Mouse (Mus musculus): Measurements from ENCODE around the gene Pigk. TPM values are rescaled to one million over a fixed set of nuclear protein-coding genes. Genes with fewer than 3 reads are reported as not detected.

Pigk gene
- polyA plus RNA-seq, 1 experiment from 2014 or later = 37.1 TPM

DNA sequence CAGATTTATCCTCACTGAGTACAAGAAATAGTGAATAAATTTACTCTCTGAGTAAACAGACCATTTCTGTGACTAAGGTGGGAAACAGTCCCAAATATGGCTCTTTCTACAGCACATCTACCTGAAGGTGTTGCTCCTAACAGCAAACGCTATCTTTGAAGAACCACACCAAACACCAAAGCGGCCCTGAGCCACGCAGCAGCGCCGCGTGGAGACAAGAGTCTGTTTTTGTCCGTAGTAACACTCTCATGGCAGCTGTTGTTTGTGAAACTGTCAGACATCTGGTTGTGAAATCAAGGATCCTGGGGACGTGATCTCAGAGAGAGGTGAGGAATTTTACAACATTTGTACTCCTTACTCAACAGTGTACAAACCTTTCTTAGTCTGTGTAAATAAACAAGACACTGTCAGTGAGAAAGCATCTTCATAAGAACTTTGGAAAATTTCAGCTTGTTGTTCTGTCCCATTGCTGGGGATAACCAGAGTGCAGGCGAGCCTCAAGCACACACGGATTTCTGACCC lies 248.0 kb downstream of the Pigk start:
- no peak overlapping the region for H3K9ac ChIP-seq
- 66% methylated on average over 10 of the region's 10 CpGs for WGBS
- no peaks in the 10 kb centered on the region for H3K4me1 ChIP-seq
- H3K9me3 ChIP-seq = no peaks in the 10 kb centered on the region
- no peaks in the 10 kb centered on the region for H3K27me3 ChIP-seq (replicated peaks)
- no peak for ATAC-seq (ENCODE audit: extremely low read depth, insufficient number of reproducible peaks, low FRiP score, low TSS enrichment)
- H3K4me2 ChIP-seq = no peak overlapping the region
- H3K4me3 ChIP-seq = no peak overlapping the region
- no peaks in the 10 kb centered on the region for H3K36me3 ChIP-seq
- no peak overlapping the region for H3K27ac ChIP-seq (replicated peaks)

DNA sequence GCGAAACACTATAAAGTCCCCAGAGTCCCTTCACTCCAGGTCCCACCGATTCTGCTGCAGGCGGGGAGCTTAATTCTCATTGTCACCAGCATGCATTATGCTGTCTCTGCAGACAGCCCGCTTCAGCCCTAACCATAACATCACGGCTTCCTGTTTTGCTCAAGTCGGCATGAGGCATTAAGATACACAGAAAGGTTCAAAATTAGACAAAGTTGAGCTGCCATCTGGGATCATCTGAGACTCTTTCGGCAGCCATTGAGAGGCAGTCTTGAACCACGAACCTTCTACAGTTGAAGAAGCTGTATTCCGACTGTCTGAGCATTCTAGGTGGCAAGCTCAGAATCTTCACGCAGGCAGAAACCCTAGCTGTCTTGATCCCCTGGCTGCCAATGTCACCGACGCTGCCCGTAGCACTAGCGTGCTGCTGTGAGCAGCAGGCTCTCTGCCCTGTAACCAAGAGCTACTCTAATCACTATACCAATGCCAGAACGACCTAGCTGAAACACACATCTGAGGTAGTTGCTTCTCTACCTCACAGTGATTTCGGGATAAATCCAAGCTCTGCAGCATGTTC lies 256.0 kb downstream of the Pigk start:
- Histone ChIP-seq H3K4me2 (no peak overlapping the region), H3K4me3 (no peak overlapping the region), H3K4me1 (no peaks in the 10 kb centered on the region), H3K9me3 (no peaks in the 10 kb centered on the region), H3K9ac (no peak overlapping the region), H3K27ac (replicated peaks) (no peak overlapping the region), H3K27me3 (replicated peaks) (no peaks in the 10 kb centered on the region), H3K36me3 (no peaks in the 10 kb centered on the region)
- 67% methylated on average over 16 of the region's 16 CpGs for WGBS
- ATAC-seq (ENCODE audit: extremely low read depth, insufficient number of reproducible peaks, low FRiP score, low TSS enrichment) = no peak

DNA sequence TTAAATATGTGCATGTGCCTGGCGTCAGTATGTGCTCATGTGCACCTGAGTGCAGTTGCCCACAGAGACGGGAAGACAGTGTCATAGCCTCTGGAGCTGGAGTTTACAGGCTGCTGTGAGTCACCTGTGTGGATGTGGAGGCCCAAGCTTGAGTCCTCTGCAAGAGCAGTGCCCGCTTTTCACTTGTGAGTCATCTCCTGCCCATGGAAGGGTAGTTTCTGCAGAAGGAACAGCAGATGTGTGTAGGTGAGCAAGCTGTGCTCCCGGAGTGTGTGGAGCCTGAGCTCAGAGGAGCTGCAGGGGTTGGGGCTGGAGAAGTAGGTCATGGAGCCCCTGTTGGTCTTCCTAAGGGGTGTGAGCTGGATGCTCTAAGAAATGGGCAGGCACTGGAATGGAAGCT lies 257.5 kb downstream of the Pigk start:
- Histone ChIP-seq H3K27ac (replicated peaks) (no peak overlapping the region), H3K9me3 (no peaks in the 10 kb centered on the region), H3K4me2 (no peak overlapping the region), H3K36me3 (no peaks in the 10 kb centered on the region), H3K4me1 (no peaks in the 10 kb centered on the region), H3K27me3 (replicated peaks) (no peaks in the 10 kb centered on the region), H3K4me3 (no peak overlapping the region), H3K9ac (no peak overlapping the region)
- WGBS = 76% methylated on average over 4 of the region's 4 CpGs
- ATAC-seq (ENCODE audit: extremely low read depth, insufficient number of reproducible peaks, low FRiP score, low TSS enrichment) = no peak

DNA sequence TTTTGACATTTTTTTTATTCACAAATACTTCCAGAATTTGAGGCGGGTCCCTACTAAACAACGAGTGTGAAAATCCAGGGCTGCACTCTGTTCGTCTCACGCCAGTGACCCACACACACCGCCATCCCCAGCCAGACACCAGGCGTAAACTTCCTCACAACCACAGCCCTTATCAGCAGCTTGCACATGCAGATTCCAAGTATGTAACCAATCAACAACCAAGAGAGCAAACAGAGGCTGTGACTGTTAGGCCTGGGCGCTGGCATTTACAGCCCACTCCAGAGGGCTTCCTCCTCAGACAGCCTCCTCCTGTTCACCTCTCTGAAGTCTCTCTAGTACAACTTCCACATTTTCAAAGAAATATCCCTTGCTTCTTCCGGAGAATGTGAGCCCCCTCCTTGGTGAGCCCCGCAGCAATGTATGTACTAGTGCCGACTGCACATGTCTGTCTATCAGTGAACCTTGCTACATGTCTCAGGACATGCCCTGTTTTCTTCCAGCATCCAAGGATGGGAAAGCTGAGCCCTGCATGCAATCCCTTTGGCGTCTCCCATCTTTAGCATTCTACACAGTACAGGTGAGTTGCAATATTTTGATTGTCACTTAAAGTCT lies 265.7 kb downstream of the Pigk start:
- no peak overlapping the region for H3K9ac ChIP-seq

DNA sequence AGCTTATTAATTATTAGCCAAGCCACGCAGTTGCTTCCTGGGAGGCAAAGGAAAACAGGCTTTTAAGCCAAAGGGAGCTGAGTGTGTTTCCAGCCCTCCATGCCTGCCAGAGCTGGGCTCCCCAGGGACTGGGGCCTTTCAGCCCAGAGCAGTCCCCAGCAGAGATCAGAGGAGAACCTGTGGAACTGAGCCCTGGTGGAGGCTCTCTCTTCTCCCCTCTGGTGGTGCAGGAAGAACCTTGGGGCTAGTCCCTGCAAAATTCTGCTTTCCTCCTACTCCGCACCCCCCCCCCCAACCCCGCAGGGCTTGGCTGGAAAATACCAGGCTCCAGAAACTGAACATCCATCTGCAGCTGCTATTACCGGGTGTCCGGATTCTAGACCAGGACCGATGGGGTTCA lies 266.5 kb downstream of the Pigk start:
- Histone ChIP-seq H3K4me2 (peak overlapping the region; percentile 85), H3K27ac (replicated peaks) (no peak overlapping the region), H3K9me3 (no peaks in the 10 kb centered on the region), H3K4me3 (peak overlapping the region; percentile 56), H3K9ac (no peak overlapping the region), H3K36me3 (no peaks in the 10 kb centered on the region), H3K27me3 (replicated peaks) (peaks cover 61% of the 10 kb centered on the region), H3K4me1 (peaks cover 18% of the 10 kb centered on the region)
- no peak for ATAC-seq (ENCODE audit: extremely low read depth, insufficient number of reproducible peaks, low FRiP score, low TSS enrichment)
- 22% methylated on average over 6 of the region's 6 CpGs for WGBS

More for the DNA sequence above, 265.7 kb downstream of the Pigk start:
- Histone ChIP-seq H3K27ac (replicated peaks) (no peak overlapping the region), H3K9me3 (no peaks in the 10 kb centered on the region), H3K36me3 (no peaks in the 10 kb centered on the region), H3K4me2 (no peak overlapping the region), H3K4me3 (no peak overlapping the region), H3K4me1 (peaks cover 18% of the 10 kb centered on the region), H3K27me3 (replicated peaks) (peaks cover 61% of the 10 kb centered on the region)
- ATAC-seq (ENCODE audit: extremely low read depth, insufficient number of reproducible peaks, low FRiP score, low TSS enrichment) = no peak
- WGBS = 42% methylated on average over 11 of the region's 11 CpGs

DNA sequence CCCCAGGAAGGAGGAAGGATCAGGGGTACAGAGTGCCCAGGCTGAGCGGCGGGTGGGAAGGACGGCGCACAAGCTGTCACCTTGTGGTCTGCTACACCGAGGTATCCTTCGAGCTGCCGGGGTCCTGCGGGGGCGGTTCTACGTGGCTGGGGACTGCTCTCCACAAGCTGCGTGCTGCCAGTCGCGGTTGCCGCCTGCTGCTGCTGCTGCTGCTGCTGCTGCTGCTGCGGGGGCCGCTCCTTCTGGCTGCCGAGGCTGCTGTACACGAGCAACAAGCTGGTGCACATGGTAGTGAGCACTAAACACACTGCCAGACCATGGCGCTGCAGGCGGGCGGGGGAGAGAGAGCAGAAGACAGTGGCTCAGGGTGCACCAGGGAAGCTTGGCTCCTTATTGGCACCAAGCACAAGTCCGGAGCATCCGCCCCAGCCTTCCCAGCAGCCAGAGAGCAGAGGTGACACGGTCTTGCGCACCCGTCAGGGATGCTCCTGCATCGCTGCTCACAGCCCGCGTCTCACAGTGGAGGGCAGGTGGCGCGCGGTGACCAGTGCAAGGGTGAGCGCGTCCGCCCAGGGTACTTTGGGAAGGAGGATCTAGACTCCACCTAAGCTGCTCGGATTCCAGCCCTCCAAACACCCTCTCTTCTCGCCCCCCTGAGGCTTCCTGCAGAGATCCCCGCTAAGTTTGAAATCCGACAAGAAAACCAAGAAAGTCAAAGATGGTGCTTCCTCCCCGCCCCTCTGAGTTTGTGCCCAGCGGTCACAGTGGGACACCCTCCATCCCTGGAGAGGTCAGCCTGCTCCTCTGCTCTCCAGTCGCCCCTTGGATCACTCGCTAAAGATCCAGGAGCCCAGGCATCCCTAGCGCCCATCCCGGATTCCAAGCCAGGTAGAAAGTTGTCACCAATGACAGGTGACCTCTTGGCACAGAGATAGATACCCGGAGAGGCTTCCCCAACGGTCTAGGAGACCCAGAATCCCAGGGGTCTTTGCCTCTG lies 267.4 kb downstream of the Pigk start:
- peak overlapping the region; percentile 56 for H3K4me3 ChIP-seq
- no peak overlapping the region for H3K27ac ChIP-seq (replicated peaks)
- no peaks in the 10 kb centered on the region for H3K36me3 ChIP-seq
- no peaks in the 10 kb centered on the region for H3K9me3 ChIP-seq
- H3K4me2 ChIP-seq = peak overlapping the region; percentile 85
- peak overlapping the region; percentile 69 for H3K9ac ChIP-seq
- H3K4me1 ChIP-seq = peaks cover 18% of the 10 kb centered on the region
- peaks cover 61% of the 10 kb centered on the region for H3K27me3 ChIP-seq (replicated peaks)
- ATAC-seq (ENCODE audit: extremely low read depth, insufficient number of reproducible peaks, low FRiP score, low TSS enrichment) = no peak
- WGBS = under 1% methylated on average over 47 of the region's 47 CpGs

DNA sequence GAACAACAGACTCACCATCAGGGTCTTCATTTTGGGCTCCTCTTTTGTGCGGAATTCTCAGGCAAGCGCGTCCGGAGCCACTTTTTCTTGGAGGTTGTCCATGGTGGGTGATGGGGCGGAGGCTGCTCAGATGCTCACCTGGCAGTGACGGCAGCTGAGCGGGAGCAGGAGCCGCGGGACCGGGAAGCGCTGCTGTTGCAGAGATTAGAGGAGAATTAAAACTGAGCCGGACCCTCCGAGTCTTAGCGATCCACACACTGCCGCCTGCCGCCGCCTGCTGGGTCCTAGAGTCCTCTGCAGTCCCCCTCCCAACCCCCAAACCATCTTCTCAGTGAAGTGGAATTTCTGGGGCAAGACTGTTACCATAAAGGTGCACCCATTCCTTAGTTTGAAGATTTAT lies 268.1 kb downstream of the Pigk start, which contains the start of gene St6galnac5:
Gene St6galnac5 (minus strand): TSS at position 259 of the 400 bp plus-strand sequence.
- under 1% methylated on average over 17 of the region's 17 CpGs for WGBS
- ATAC-seq (ENCODE audit: extremely low read depth, insufficient number of reproducible peaks, low FRiP score, low TSS enrichment) = no peak

DNA sequence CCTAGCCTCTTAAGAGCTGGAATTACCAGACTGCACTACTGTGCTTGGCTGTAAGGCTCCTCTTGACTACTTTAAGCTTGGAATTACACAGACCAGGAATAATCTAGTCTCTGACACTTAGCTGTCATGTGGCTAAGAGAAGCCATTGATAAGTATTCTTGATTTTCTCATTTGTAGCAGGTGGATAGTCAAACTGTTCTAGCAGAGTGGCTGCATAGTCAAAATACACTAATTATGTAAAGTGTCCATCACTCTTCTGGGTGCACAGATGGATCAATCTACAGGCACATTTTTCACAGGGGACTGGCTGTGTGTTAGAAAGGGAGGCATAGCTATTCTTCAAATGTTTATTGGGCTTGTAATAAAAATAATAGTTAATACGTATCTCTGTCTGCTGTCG lies 276.9 kb downstream of the Pigk start:
- H3K27ac ChIP-seq (replicated peaks) = no peak overlapping the region
- WGBS = 80% methylated on average over 2 of the region's 2 CpGs
- H3K4me3 ChIP-seq = no peak overlapping the region
- no peak overlapping the region for H3K9ac ChIP-seq
- ATAC-seq (ENCODE audit: extremely low read depth, insufficient number of reproducible peaks, low FRiP score, low TSS enrichment) = no peak
- no peaks in the 10 kb centered on the region; the same call in 1 of the 2 replicates for H3K27me3 ChIP-seq (replicated peaks)
- no peaks in the 10 kb centered on the region for H3K9me3 ChIP-seq
- H3K4me1 ChIP-seq = no peaks in the 10 kb centered on the region
- H3K4me2 ChIP-seq = no peak overlapping the region
- H3K36me3 ChIP-seq = no peaks in the 10 kb centered on the region

More for the DNA sequence above, 268.1 kb downstream of the Pigk start, which contains the start of gene St6galnac5:
- H3K36me3 ChIP-seq = no peaks in the 10 kb centered on the region
- peaks cover 18% of the 10 kb centered on the region for H3K4me1 ChIP-seq
- H3K4me2 ChIP-seq = peak within 1 kb of the TSS; percentile 85
- H3K9me3 ChIP-seq = no peaks in the 10 kb centered on the region
- peak within 1 kb of the TSS; percentile 56 for H3K4me3 ChIP-seq
- peaks cover 61% of the 10 kb centered on the region for H3K27me3 ChIP-seq (replicated peaks)
- H3K9ac ChIP-seq = peak within 1 kb of the TSS; percentile 69
- no peak within 1 kb of the TSS for H3K27ac ChIP-seq (replicated peaks)

DNA sequence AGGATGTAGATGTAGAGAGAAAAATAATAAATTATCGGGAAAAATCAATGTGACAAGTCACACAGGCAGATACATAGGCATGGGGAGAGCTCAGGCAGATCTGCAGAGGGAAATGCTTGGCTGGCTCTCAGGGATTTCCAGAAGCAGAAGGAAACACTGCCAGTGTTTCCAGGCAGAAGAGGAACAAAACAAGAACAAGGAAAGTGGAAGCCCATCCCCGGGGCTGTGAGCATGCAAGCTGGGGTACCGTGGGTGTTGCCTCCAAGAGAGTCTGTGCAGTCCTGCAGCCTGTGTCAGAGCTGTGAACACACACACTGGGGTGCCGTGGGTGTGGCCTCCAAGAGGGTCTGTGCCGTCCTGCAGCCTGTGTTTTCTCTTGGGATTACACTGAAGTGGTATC lies 279.7 kb downstream of the Pigk start:
- ATAC-seq (ENCODE audit: extremely low read depth, insufficient number of reproducible peaks, low FRiP score, low TSS enrichment) = no peak
- no peak overlapping the region for H3K27ac ChIP-seq (replicated peaks)
- H3K4me2 ChIP-seq = no peak overlapping the region
- no peak overlapping the region for H3K4me3 ChIP-seq
- WGBS = 54% methylated on average over 5 of the region's 5 CpGs
- no peaks in the 10 kb centered on the region for H3K9me3 ChIP-seq
- H3K36me3 ChIP-seq = no peaks in the 10 kb centered on the region
- H3K27me3 ChIP-seq (replicated peaks) = no peaks in the 10 kb centered on the region; the same call in 1 of the 2 replicates
- peaks cover 8% of the 10 kb centered on the region for H3K4me1 ChIP-seq
- no peak overlapping the region for H3K9ac ChIP-seq

DNA sequence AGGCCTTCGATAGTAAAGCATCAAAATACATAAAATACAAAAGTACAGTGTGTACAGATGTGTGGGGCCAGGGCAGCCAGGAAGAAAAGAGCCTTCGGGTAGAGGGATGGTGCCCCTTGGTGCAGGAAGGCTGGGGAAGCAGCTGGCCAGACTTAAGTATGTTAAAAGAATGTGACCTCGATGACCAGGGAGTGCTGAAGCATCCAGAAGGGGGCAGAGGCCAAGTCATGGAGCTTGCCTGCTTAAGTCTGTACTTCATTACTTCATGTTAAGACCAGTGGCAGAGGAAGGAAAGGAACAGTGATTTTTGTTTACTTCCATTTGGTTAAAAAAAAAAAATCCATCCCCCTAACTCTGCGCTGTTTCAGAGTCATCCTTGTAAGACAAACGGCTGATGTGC lies 284.2 kb downstream of the Pigk start:
- no peak overlapping the region for H3K27ac ChIP-seq (replicated peaks)
- 53% methylated on average over 5 of the region's 5 CpGs for WGBS
- no peaks in the 10 kb centered on the region for H3K27me3 ChIP-seq (replicated peaks)
- no peak overlapping the region for H3K4me3 ChIP-seq
- peaks cover 8% of the 10 kb centered on the region for H3K4me1 ChIP-seq
- no peak overlapping the region for H3K4me2 ChIP-seq
- ATAC-seq (ENCODE audit: extremely low read depth, insufficient number of reproducible peaks, low FRiP score, low TSS enrichment) = no peak
- H3K9ac ChIP-seq = 0 out of 2 replicates have a peak overlapping the region, but pooled peaks have one; percentile 5
- no peaks in the 10 kb centered on the region for H3K9me3 ChIP-seq
- H3K36me3 ChIP-seq = no peaks in the 10 kb centered on the region

DNA sequence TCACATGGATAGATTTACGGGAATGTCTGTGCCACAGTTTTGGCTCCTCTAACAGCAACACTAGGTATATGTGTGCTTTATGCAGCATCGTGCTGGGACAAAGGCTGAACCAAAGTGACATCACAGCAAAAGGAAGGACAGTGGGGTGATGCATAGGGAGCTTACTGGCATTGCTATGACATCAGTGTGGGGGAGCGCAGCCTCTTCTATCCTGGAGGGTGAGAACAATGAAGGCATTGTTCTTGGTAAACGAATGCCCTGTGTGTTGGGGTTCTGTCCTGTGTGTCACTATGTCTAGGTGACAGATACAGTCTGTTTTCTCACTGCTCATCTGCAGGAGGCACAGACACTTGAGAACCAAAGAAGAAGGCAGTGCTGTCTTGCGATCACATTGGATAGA lies 285.0 kb downstream of the Pigk start:
- Histone ChIP-seq H3K4me3 (no peak overlapping the region), H3K4me2 (no peak overlapping the region), H3K9me3 (no peaks in the 10 kb centered on the region), H3K27ac (replicated peaks) (no peak overlapping the region), H3K36me3 (no peaks in the 10 kb centered on the region), H3K9ac (no peak overlapping the region), H3K27me3 (replicated peaks) (no peaks in the 10 kb centered on the region), H3K4me1 (peaks cover 8% of the 10 kb centered on the region)
- ATAC-seq (ENCODE audit: extremely low read depth, insufficient number of reproducible peaks, low FRiP score, low TSS enrichment) = no peak
- 73% methylated on average over 5 of the region's 5 CpGs for WGBS

All from heart, embryonic 13.5 days (tissue).